Mouse (Mus musculus) right cerebral cortex, postnatal 36 days (tissue): ENCODE results near the gene Wbp1l.
"Not testable (repeated sequence)": the region's sequence is repeated elsewhere in the genome, so short reads cannot be mapped to it uniquely, and the experiment has no call there.

ENCODE experiments used
- DNase-seq, 2 experiments: peaks; one replicate each; pipeline ENCODE4 v3.0.0; 2022; ENCODE audit warnings: low spot score in 2 of 2, mixed read lengths in 1 of 2

The Wbp1l gene

GRCm38 (mm10) chr19:46598720-46599252, at the start of gene Wbp1l:
Wbp1l (plus strand) TSS chr19:46599084.
- DNase-seq: peak; percentile 99

- DNase-seq: no peak
These were observed 48.5 kb upstream of the Wbp1l start for GRCm38 (mm10) chr19:46550385-46550784.

GRCm38 (mm10) chr19:46552496-46552895, 46.4 kb upstream of the Wbp1l start:
- DNase-seq: no peak

- DNase-seq: no peak
These were observed 45.3 kb upstream of the Wbp1l start for GRCm38 (mm10) chr19:46553541-46553955.

- DNase-seq: no peak
These were observed 40.9 kb upstream of the Wbp1l start for GRCm38 (mm10) chr19:46558009-46558408.

GRCm38 (mm10) chr19:46558631-46559030, 40.3 kb upstream of the Wbp1l start:
- no peak for DNase-seq

GRCm38 (mm10) chr19:46562132-46562531, 36.8 kb upstream of the Wbp1l start:
- DNase-seq: no peak

GRCm38 (mm10) chr19:46562581-46563515, 36.0 kb upstream of the Wbp1l start:
- no peak for DNase-seq

- DNase-seq: no peak
These were observed 35.3 kb upstream of the Wbp1l start for GRCm38 (mm10) chr19:46563603-46564002.

GRCm38 (mm10) chr19:46564043-46564462, 34.8 kb upstream of the Wbp1l start:
- DNase-seq: no peak

GRCm38 (mm10) chr19:46571211-46571877, 27.5 kb upstream of the Wbp1l start:
- not testable (repeated sequence) for DNase-seq

GRCm38 (mm10) chr19:46571878-46572244, 27.0 kb upstream of the Wbp1l start:
- DNase-seq: no peak

GRCm38 (mm10) chr19:46572548-46572947, 26.3 kb upstream of the Wbp1l start:
- DNase-seq: peak in 1 of 2 experiments; percentile 27

- DNase-seq: peak; percentile 95
These were observed 25.6 kb upstream of the Wbp1l start, which contains the start of the genes Arl3 and Sfxn2 for GRCm38 (mm10) chr19:46572951-46573937. Arl3 (minus strand) TSS chr19:46573198. Sfxn2 (plus strand) TSS chr19:46573365.

- DNase-seq: no peak
These were observed 24.9 kb upstream of the Wbp1l start for GRCm38 (mm10) chr19:46573990-46574389.

- DNase-seq: no peak
These were observed 23.7 kb upstream of the Wbp1l start for GRCm38 (mm10) chr19:46575196-46575595.

GRCm38 (mm10) chr19:46587823-46588508, 10.9 kb upstream of the Wbp1l start:
- peak; percentile 68 for DNase-seq

GRCm38 (mm10) chr19:46591575-46591974, 7.3 kb upstream of the Wbp1l start:
- no peak for DNase-seq

- no peak for DNase-seq
These were observed 6.0 kb upstream of the Wbp1l start for GRCm38 (mm10) chr19:46592751-46593439.

GRCm38 (mm10) chr19:46598187-46598586, 697 bp upstream of the Wbp1l start:
- DNase-seq: no peak
